Mouse (Mus musculus) ES-E14 (cell line): ENCODE results near the gene Rad51c.

ENCODE experiments used
- ZC3H11A ChIP-seq: IDR thresholded peaks from 2 replicates; pipeline ENCODE4 v1.6.1; 2012; ENCODE audit warnings: low read depth, mild to moderate bottlenecking, inconsistent platforms, low read length, borderline replicate concordance
- ZNF384 ChIP-seq: IDR thresholded peaks from 2 replicates; pipeline ENCODE4 v1.6.1; 2012; ENCODE audit warnings: low read depth, low read length, inconsistent platforms

DNA sequence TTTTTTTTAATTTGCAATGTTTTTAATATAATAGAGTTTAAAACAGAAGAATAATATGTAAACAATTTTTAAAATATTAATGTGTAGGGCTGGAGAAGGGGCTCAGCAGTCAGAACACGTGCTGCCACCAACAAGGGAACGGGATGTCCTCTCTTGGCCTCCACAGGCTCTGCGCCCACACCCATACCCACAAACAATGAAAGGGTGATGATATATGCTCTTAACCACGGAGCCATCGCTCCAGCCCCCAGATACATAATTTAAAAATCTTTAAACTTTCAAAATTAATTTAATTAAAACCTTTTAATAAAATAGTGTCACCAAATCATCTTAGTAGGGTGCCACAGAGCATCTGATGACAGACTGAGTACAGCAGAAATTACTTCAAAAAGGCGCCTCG lies 37.7 kb downstream of the Rad51c start:
- TF ChIP-seq ZNF384 (no peak), ZC3H11A (no peak)
